In genomic region chr5:85895814-85896213, GRCm38 (mm10) we compare ENCODE assay signal across 15 mouse cellular contexts.
"Had no signal": no experiment of that assay in that cellular context is flagged by ENCODE, and none has a peak within 500 bp of the region (broad histone marks: within the 10 kb centered on the region; RNA-seq: fewer than 3 reads in every experiment).

No protein-coding gene starts in this region.

- ATAC-seq: midbrain, embryonic 16.5 days had no signal

- H3K27ac ChIP-seq: left cerebral cortex, adult 2 months; limb, embryonic 10.5 days; liver, embryonic 15.5 days; lung, embryonic 15.5 days; macrophage; midbrain, embryonic 12.5 days; stomach, postnatal 0 days had no signal

- H3K27me3 ChIP-seq: liver, embryonic 15.5 days; lung, embryonic 15.5 days; megakaryocyte, embryonic 14.5 days; midbrain, embryonic 12.5 days had no signal

- H3K4me1 ChIP-seq: limb, embryonic 10.5 days; liver, embryonic 15.5 days; lung, embryonic 15.5 days; megakaryocyte, embryonic 14.5 days; midbrain, embryonic 12.5 days had no signal

- H3K4me2 ChIP-seq: liver, embryonic 11.5 days; liver, embryonic 15.5 days; lung, embryonic 15.5 days; midbrain, embryonic 12.5 days had no signal

- H3K36me3 ChIP-seq: limb, embryonic 10.5 days; liver, embryonic 15.5 days; lung, embryonic 15.5 days; midbrain, embryonic 12.5 days had no signal

- H3K4me3 ChIP-seq: left cerebral cortex, adult 2 months; limb, embryonic 10.5 days; liver, embryonic 15.5 days; lung, embryonic 15.5 days; megakaryocyte, embryonic 14.5 days; midbrain, embryonic 12.5 days had no signal

- DNase-seq: kidney, adult 2 months; kidney, postnatal 25 days; lung, postnatal 14 days; right cerebral cortex, postnatal 14 days; thymus, postnatal 4 days had no signal

- H3K9ac ChIP-seq: liver, embryonic 15.5 days; lung, embryonic 15.5 days; midbrain, embryonic 12.5 days had no signal

- H3K9me3 ChIP-seq: limb, embryonic 10.5 days; liver, embryonic 15.5 days; lung, embryonic 15.5 days; megakaryocyte, embryonic 14.5 days; midbrain, embryonic 12.5 days had no signal
